Mouse (Mus musculus) liver, adult 2 months (tissue): ENCODE measurements around the gene Cavin2. TPM values are rescaled to one million over a fixed set of nuclear protein-coding genes. Genes with fewer than 3 reads are reported as not detected.

Experiments used
- DNase-seq: peaks from one replicate; pipeline ENCODE4 v3.0.0-alpha.2; 2011; ENCODE audit warnings: low read depth, low spot score; ENCODE audit errors: extremely low read depth
- H3K27ac ChIP-seq: fragments of 200-500 bp; replicated peaks from 2 replicates; pipeline ENCODE4 v1.5.1; 2012; ENCODE audit warnings: low read depth, mild to moderate bottlenecking, control low read depth, inconsistent platforms, low read length; ENCODE audit not compliant: insufficient read depth
- H3K27me3 ChIP-seq: fragments of 200-500 bp; 2 replicates; pipeline ENCODE4 v1.6.1; 2012; ENCODE audit warnings: mild to moderate bottlenecking, moderate library complexity, low read length, inconsistent platforms; ENCODE audit not compliant: control insufficient read depth, insufficient read depth
- H3K36me3 ChIP-seq: fragments of 200-500 bp; 2 replicates; pipeline ENCODE4 v1.6.1; 2012; ENCODE audit warnings: low read length, inconsistent platforms; ENCODE audit not compliant: control insufficient read depth, insufficient read depth
- H3K4me1 ChIP-seq: fragments of 200-500 bp; 2 replicates; pipeline ENCODE4 v1.6.1; 2011; ENCODE audit warnings: low read length; ENCODE audit not compliant: control insufficient read depth, insufficient read depth
- H3K4me3 ChIP-seq: fragments of 200-500 bp; 2 replicates; pipeline ENCODE4 v1.5.1; 2011; ENCODE audit warnings: low read depth, mild to moderate bottlenecking, control low read depth, low read length, moderate library complexity; ENCODE audit not compliant: insufficient read depth
- H3K79me2 ChIP-seq: fragments of 200-500 bp; 2 replicates; pipeline ENCODE4 v1.6.1; 2012; ENCODE audit warnings: inconsistent platforms, mild to moderate bottlenecking, low read length, moderate library complexity; ENCODE audit not compliant: control insufficient read depth, insufficient read depth
- H3K9ac ChIP-seq: fragments of 200-500 bp; 2 replicates; pipeline ENCODE4 v1.6.1; 2012; ENCODE audit warnings: low read depth, mild to moderate bottlenecking, control low read depth, inconsistent platforms, low read length
- CTCF ChIP-seq: fragments of 200-500 bp; IDR thresholded peaks from 2 replicates; pipeline ENCODE4 v1.5.1; 2011; ENCODE audit warnings: low read depth, low read length, control low read depth
- POLR2A ChIP-seq: fragments of 200-500 bp; IDR thresholded peaks from 2 replicates; pipeline ENCODE4 v1.6.1; 2011; ENCODE audit warnings: low read length, control low read depth; ENCODE audit not compliant: insufficient read depth; ENCODE audit errors: extremely low read depth
- WGBS: fragments of 180-500 bp; shearing (Covaris S2); methylation state at CpG from one replicate; pipeline ENCODE4 v1.1.7; 2018; 5-methylcytosine and 5-hydroxymethylcytosine counted together
- polyA plus RNA-seq: library from polyadenylated mRNA; depleted of rRNA; stranded (reverse); fragments of >200 nt; gene quantifications from 2 replicates; pipeline ENCODE4 v1.2.3, GENCODE M21; 2012
- total RNA-seq: library from RNA; depleted of rRNA; stranded (reverse); fragments of >200 nt; gene quantifications from 2 replicates; pipeline ENCODE4 v1.2.3, GENCODE M21; 2014

The Cavin2 gene
- total and polyA plus RNA-seq, 2 experiments = 5.9 to 17.6 TPM

- TF ChIP-seq CTCF = no peak
- no peak for TF ChIP-seq POLR2A
These were observed 17.1 kb upstream of the Cavin2 start for GRCm38 (mm10) chr1:51271845-51272244.

GRCm38 (mm10) chr1:51272583-51273201, 16.2 kb upstream of the Cavin2 start:
- Histone ChIP-seq H3K9ac (no peak overlapping the region), H3K36me3 (no peaks in the 10 kb centered on the region), H3K4me3 (no peak overlapping the region), H3K27ac (no peak overlapping the region), H3K27me3 (no peaks in the 10 kb centered on the region), H3K4me1 (no peaks in the 10 kb centered on the region), H3K79me2 (no peaks in the 10 kb centered on the region)
- DNase-seq = peak; percentile 29
- TF ChIP-seq POLR2A (no peak), CTCF (no peak)
- WGBS = 71% methylated on average over 4 of the region's 4 CpGs

More at GRCm38 (mm10) chr1:51271845-51272244, 17.1 kb upstream of the Cavin2 start:
- Histone ChIP-seq H3K4me3 (no peak overlapping the region), H3K27me3 (no peaks in the 10 kb centered on the region), H3K79me2 (no peaks in the 10 kb centered on the region), H3K27ac (no peak overlapping the region), H3K36me3 (no peaks in the 10 kb centered on the region), H3K9ac (no peak overlapping the region), H3K4me1 (peaks cover 2% of the 10 kb centered on the region; the same call in 1 of the 2 replicates)
- 73% methylated on average over 4 of the region's 4 CpGs for WGBS
- DNase-seq = no peak

DNA sequence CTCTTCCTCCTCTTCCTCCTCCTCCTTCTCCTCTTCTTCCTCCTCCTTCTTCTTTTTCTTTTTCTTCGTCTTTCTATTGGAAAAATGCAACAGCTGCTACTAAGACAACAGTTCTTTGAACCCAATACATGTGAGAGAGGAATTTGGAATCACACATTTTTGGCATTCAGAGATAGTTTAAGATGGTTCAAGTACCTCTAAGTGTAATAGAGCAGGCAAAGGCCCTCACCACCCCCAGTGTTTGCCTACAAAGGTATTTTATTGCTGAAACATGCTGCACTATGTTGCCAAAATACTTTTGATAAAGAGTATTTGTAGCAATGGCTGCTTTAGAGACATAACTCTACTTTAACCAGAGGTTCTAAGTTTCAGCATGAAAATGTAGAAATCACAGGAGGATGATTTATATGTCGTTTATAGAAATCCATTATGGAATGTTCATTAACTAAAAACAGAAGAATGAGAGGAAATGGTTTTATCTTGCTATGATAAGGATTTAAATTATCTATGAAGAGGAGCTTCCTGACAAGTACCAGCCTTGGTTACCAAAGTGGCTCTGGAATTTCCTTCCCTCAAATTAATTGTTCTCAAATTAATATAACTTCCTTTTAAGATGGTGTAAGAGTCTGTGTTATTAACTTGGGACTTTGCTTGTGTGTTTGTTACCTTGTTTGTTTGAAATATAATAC, 10.9 kb upstream of the Cavin2 start:
- H3K79me2 ChIP-seq = no peaks in the 10 kb centered on the region
- no peaks in the 10 kb centered on the region for H3K36me3 ChIP-seq
- H3K4me1 ChIP-seq = no peaks in the 10 kb centered on the region; the same call in 1 of the 2 replicates
- TF ChIP-seq CTCF (no peak), POLR2A (no peak)
- WGBS = 52% methylated on average over 2 of the region's 2 CpGs
- no peak for DNase-seq
- H3K27me3 ChIP-seq = no peaks in the 10 kb centered on the region
- H3K9ac ChIP-seq = no peak overlapping the region
- H3K4me3 ChIP-seq = no peak overlapping the region
- H3K27ac ChIP-seq = no peak overlapping the region

GRCm38 (mm10) chr1:51288201-51288600, 725 bp upstream of the Cavin2 start:
- Histone ChIP-seq H3K79me2 (no peaks in the 10 kb centered on the region), H3K9ac (no peak overlapping the region), H3K27ac (peak overlapping the region; percentile 47; the same call in 1 of the 2 replicates), H3K4me3 (no peak overlapping the region), H3K4me1 (peaks cover 7% of the 10 kb centered on the region; the same call in 1 of the 2 replicates), H3K36me3 (no peaks in the 10 kb centered on the region; the same call in 1 of the 2 replicates), H3K27me3 (no peaks in the 10 kb centered on the region)
- DNase-seq = no peak
- WGBS = 58% methylated on average over 3 of the region's 3 CpGs
- no peak for TF ChIP-seq POLR2A
- TF ChIP-seq CTCF = no peak

GRCm38 (mm10) chr1:51289620-51290445, 907 bp downstream of the Cavin2 start:
- Histone ChIP-seq H3K4me1 (peaks cover 7% of the 10 kb centered on the region; the same call in 1 of the 2 replicates), H3K27me3 (no peaks in the 10 kb centered on the region), H3K36me3 (no peaks in the 10 kb centered on the region; the same call in 1 of the 2 replicates), H3K4me3 (peak overlapping the region; percentile 61), H3K27ac (peak overlapping the region; percentile 64), H3K9ac (peak overlapping the region; percentile 57), H3K79me2 (no peaks in the 10 kb centered on the region; the same call in 1 of the 2 replicates)
- peak; percentile 28 for DNase-seq
- TF ChIP-seq CTCF = no peak
- TF ChIP-seq POLR2A = no peak
- WGBS = 24% methylated on average over 17 of the region's 17 CpGs
